Mouse (Mus musculus) myocyte (in vitro differentiated cells): ENCODE results near the gene Olfr322.
"Not testable (repeated sequence)": the region's sequence is repeated elsewhere in the genome, so short reads cannot be mapped to it uniquely, and the experiment has no call there.

Experiments used
- CEBPB ChIP-seq: IDR thresholded peaks from 2 replicates; pipeline ENCODE4 v1.6.1; 2011; ENCODE audit warnings: mild to moderate bottlenecking, moderate library complexity; ENCODE audit not compliant: poor library complexity, insufficient read depth, severe bottlenecking
- E2F4 ChIP-seq: IDR thresholded peaks from one replicate; pipeline ENCODE4 v1.6.1; 2011; ENCODE audit warnings: mild to moderate bottlenecking, control low read depth, moderate library complexity; ENCODE audit not compliant: insufficient read depth
- MAX ChIP-seq: IDR thresholded peaks from one replicate; pipeline ENCODE4 v1.6.1; 2011; ENCODE audit warnings: low read depth, mild to moderate bottlenecking, control low read depth
- MYOD1 ChIP-seq, 3 experiments: IDR thresholded peaks; one replicate each; pipeline ENCODE4 v1.6.1; 2011; ENCODE audit warnings: control low read depth in 2 of 3, low read depth in 2 of 3, mild to moderate bottlenecking in 2 of 3, moderate library complexity in 1 of 3; ENCODE audit not compliant: insufficient read length in 2 of 3, control insufficient read depth in 1 of 3
- MYOG ChIP-seq, 3 experiments: IDR thresholded peaks; one replicate each; pipeline ENCODE4 v1.6.1; 2011; ENCODE audit warnings: control low read depth in 2 of 3, low read depth in 2 of 3, mild to moderate bottlenecking in 2 of 3; ENCODE audit not compliant: insufficient read length in 2 of 3, control insufficient read depth in 1 of 3, insufficient read depth in 1 of 3
- POLR2A ChIP-seq: IDR thresholded peaks from one replicate; pipeline ENCODE4 v1.6.1; 2011; ENCODE audit warnings: low read depth, mild to moderate bottlenecking, control low read depth, moderate library complexity; ENCODE audit not compliant: insufficient read length
- POLR2AphosphoS2 ChIP-seq: IDR thresholded peaks from one replicate; pipeline ENCODE4 v1.6.1; 2011; ENCODE audit warnings: low read depth, control low read depth; ENCODE audit not compliant: insufficient read length
- REST ChIP-seq: IDR thresholded peaks from one replicate; pipeline ENCODE4 v1.6.1; 2011; ENCODE audit warnings: mild to moderate bottlenecking, control low read depth, moderate library complexity; ENCODE audit not compliant: insufficient read depth, insufficient read length
- TCF12 ChIP-seq: IDR thresholded peaks from one replicate; pipeline ENCODE4 v1.6.1; 2011; ENCODE audit warnings: mild to moderate bottlenecking, control low read depth; ENCODE audit not compliant: poor library complexity, insufficient read depth, severe bottlenecking
- TCF3 ChIP-seq: IDR thresholded peaks from one replicate; pipeline ENCODE4 v1.6.1; 2011; ENCODE audit warnings: low read depth, control low read depth; ENCODE audit not compliant: insufficient read length
- USF1 ChIP-seq: IDR thresholded peaks from one replicate; pipeline ENCODE4 v1.6.1; 2011; ENCODE audit warnings: low read depth, mild to moderate bottlenecking, control low read depth, moderate library complexity

DNA sequence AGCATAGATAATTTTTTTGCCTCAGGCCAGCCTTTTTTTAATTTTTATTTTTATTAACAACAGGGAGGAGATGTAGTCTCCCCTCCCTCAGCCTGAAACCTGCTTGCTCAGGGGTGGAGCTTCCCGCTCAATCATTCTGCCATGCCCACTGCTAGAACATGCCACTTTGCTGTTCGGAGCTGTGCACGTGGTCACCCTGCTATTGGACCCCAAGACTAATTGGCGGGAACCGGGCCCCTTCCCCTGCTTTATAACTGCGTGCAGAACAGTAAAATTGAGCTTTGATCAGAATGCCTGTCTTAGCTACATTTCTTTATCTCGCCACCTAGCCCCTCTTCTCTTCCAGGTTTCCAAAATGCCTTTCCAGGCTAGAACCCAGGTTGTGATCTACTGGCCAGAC, 59.1 kb downstream of the Olfr322 start:
- not testable (repeated sequence) for TF ChIP-seq POLR2A; MYOG (IDR thresholded peaks at IDR 0.05; ENCODE audit: control insufficient read depth in 1 of 3, insufficient read depth in 1 of 3, insufficient read length in 2 of 3, low read depth in 2 of 3); MAX; REST; E2F4; USF1; CEBPB; TCF3; MYOD1 (IDR thresholded peaks at IDR 0.05; ENCODE audit: control insufficient read depth in 1 of 3, insufficient read length in 2 of 3, low read depth in 2 of 3); TCF12; POLR2AphosphoS2
